Mouse (Mus musculus): ENCODE results near the gene Gpr171.

Gene Gpr171

DNA sequence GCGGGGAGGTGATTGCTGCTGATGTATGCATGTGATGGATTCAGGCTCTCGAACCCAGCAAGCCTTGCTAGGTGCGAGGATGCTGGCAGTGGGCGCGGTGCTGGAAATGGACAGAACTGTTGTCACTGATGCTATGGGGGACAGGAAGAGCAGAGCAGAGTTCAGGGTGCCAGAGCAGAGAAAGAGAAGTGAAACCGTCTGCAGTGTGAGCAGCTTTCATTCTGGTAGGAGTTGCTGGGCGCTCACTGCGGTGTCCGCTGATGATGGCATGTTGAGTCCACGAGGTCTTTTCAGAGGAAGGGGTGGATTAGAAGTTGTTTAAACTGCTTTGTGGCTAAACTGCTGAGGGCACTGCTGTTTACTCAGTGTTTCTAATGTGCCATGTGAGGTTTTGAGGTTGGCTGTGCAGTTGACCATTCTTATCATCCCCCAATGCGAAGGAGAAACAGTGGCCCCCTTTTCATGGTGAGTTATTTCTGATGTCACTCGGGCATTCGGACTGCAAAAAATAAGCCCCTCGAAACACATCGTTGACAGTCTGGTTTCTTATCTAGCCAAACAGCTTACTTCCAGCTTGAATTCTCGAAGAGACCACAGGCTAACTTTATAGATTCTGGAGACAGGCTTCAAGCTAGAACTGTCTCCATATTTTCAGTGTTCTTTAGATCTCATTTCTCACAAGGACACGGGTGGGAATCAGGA is 46.6 kb downstream of the Gpr171 start:
- no peak for DNase-seq (ENCODE audit: low spot score)

All from layer of hippocampus, adult 9-10 months (tissue).